Mouse (Mus musculus): ENCODE results near the gene Fsd1. TPM values are rescaled to one million over a fixed set of nuclear protein-coding genes. Genes with fewer than 3 reads are reported as not detected.

Gene Fsd1
- polyA plus RNA-seq, 1 experiment, result 0.36 TPM

DNA sequence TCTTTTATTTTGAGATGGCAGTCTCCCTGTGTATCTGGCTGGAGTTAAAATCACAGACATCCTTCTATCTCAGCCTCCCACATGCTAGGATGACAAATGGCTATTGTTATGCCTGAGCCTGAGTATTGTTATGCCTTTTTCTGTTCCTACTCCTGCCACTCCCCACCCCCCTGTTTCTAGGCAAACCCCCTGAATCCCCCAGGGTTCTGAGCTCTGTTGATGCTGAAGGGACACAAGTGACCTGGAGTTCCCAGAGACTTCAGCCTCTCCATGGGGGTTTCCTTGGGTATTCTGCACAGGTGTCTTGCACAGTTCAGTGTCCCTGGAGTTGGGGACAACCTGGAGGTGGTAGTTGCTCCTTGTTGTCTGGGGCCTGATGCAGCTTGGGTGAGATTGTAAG lies 34.3 kb upstream of the Fsd1 start:
- H3K27ac ChIP-seq (ENCODE audit: insufficient read depth, low read depth, low read length), result no peak overlapping the region
- peaks cover 4% of the 10 kb centered on the region; the same call in 1 of the 2 replicates for H3K4me1 ChIP-seq (ENCODE audit: control insufficient read depth, insufficient read depth, low read length)
- H3K27me3 ChIP-seq (replicated peaks; ENCODE audit: control insufficient read depth, insufficient read depth, low read length), result no peaks in the 10 kb centered on the region
- H3K4me3 ChIP-seq (ENCODE audit: insufficient read depth, low read depth, low read length), result no peak overlapping the region
- DNase-seq, result no peak
- no peak for TF ChIP-seq CTCF (conservative IDR thresholded peaks at IDR 0.05; ENCODE audit: insufficient read depth, insufficient read length, low read depth, low read length)
- no peak for TF ChIP-seq POLR2A (IDR thresholded peaks at IDR 0.05; ENCODE audit: low read depth, low read length)
- no peaks in the 10 kb centered on the region for H3K36me3 ChIP-seq (ENCODE audit: control insufficient read depth, insufficient read depth, low read length)

DNA sequence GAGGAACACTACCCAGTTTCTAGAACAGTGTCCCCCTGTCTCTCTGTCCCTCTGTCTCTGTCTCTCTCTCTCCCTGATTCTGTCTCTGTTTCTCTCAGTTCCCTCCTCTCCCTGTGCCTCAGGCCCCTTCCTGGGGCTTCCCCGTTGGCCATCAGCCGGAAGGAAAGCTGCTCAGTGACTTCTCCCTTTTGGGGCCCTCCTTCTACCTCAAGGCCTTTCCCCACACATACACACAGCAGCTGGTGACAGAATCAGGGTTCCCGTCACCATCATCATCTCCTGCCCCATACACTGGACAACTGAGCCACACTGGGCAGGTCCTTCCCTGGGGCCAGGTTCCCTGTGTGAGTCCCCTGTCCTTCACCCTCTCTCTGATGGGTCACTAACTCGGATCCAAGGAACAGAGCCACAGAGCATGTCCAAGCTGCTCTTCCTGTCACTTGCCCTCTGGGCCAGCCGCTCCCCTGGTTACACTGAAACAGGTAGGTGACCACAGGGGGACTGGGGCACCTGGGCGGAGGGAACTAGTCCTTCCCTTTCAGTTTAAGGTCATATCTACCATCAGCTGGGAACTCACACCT lies 33.8 kb upstream of the Fsd1 start, which contains the start of gene Ebi3:
Gene Ebi3, plus strand, starts transcription at position 194 of the 581 bp plus-strand sequence.
- 71% methylated on average over 6 of the region's 6 CpGs for WGBS
- H3K27ac ChIP-seq (ENCODE audit: insufficient read depth, low read depth, low read length), result no peak within 1 kb of the TSS

GRCm38 (mm10) chr17:55953751-55954150 lies 32.6 kb upstream of the Fsd1 start:
- no peaks in the 10 kb centered on the region for H3K36me3 ChIP-seq (ENCODE audit: control insufficient read depth, insufficient read depth, low read length)
- 80% methylated on average over 6 of the region's 6 CpGs for WGBS
- no peak for DNase-seq
- H3K4me3 ChIP-seq (ENCODE audit: insufficient read depth, low read depth, low read length), result no peak overlapping the region
- no peak overlapping the region for H3K27ac ChIP-seq (ENCODE audit: insufficient read depth, low read depth, low read length)
- TF ChIP-seq POLR2A (IDR thresholded peaks at IDR 0.05; ENCODE audit: low read depth, low read length) (no peak), CTCF (conservative IDR thresholded peaks at IDR 0.05; ENCODE audit: insufficient read depth, insufficient read length, low read depth, low read length) (no peak)
- peaks cover 7% of the 10 kb centered on the region; the same call in 1 of the 2 replicates for H3K4me1 ChIP-seq (ENCODE audit: control insufficient read depth, insufficient read depth, low read length)
- no peaks in the 10 kb centered on the region for H3K27me3 ChIP-seq (replicated peaks; ENCODE audit: control insufficient read depth, insufficient read depth, low read length)

More for the DNA sequence above, 33.8 kb upstream of the Fsd1 start, which contains the start of gene Ebi3:
- no peak for TF ChIP-seq POLR2A (IDR thresholded peaks at IDR 0.05; ENCODE audit: low read depth, low read length)
- TF ChIP-seq CTCF (conservative IDR thresholded peaks at IDR 0.05; ENCODE audit: insufficient read depth, insufficient read length, low read depth, low read length), result no peak
- no peak within 1 kb of the TSS for H3K4me3 ChIP-seq (ENCODE audit: insufficient read depth, low read depth, low read length)
- H3K36me3 ChIP-seq (ENCODE audit: control insufficient read depth, insufficient read depth, low read length), result no peaks in the 10 kb centered on the region
- no peaks in the 10 kb centered on the region for H3K27me3 ChIP-seq (replicated peaks; ENCODE audit: control insufficient read depth, insufficient read depth, low read length)
- no peak for DNase-seq
- H3K4me1 ChIP-seq (ENCODE audit: control insufficient read depth, insufficient read depth, low read length), result peaks cover 4% of the 10 kb centered on the region; the same call in 1 of the 2 replicates

DNA sequence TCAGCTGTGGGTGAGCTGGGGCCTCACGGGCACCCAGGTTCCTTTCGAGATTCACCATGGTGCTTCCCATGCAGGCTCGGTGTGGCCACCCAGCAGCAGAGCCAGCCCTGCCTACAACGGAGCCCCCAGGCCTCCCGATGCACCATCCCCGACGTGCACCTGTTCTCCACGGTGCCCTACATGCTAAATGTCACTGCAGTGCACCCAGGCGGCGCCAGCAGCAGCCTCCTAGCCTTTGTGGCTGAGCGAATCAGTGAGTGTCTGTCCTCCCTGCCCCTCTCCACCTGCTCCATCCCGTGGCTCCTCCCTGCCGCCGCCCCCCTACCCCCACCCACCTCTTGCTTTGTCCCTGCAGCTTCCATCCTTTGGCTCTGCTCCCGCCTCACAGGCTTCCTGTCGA lies 32.1 kb upstream of the Fsd1 start:
- no peaks in the 10 kb centered on the region for H3K27me3 ChIP-seq (replicated peaks; ENCODE audit: control insufficient read depth, insufficient read depth, low read length)
- peaks cover 7% of the 10 kb centered on the region; the same call in 1 of the 2 replicates for H3K4me1 ChIP-seq (ENCODE audit: control insufficient read depth, insufficient read depth, low read length)
- TF ChIP-seq POLR2A (IDR thresholded peaks at IDR 0.05; ENCODE audit: low read depth, low read length) (no peak), CTCF (conservative IDR thresholded peaks at IDR 0.05; ENCODE audit: insufficient read depth, insufficient read length, low read depth, low read length) (no peak)
- 45% methylated on average over 16 of the region's 16 CpGs for WGBS
- no peak overlapping the region for H3K4me3 ChIP-seq (ENCODE audit: insufficient read depth, low read depth, low read length)
- H3K36me3 ChIP-seq (ENCODE audit: control insufficient read depth, insufficient read depth, low read length), result no peaks in the 10 kb centered on the region
- DNase-seq, result no peak
- no peak overlapping the region for H3K27ac ChIP-seq (ENCODE audit: insufficient read depth, low read depth, low read length)

GRCm38 (mm10) chr17:55956129-55956528 lies 30.2 kb upstream of the Fsd1 start:
- Histone ChIP-seq H3K4me3 (ENCODE audit: insufficient read depth, low read depth, low read length) (peak overlapping the region; percentile 62), H3K27me3 (replicated peaks; ENCODE audit: control insufficient read depth, insufficient read depth, low read length) (no peaks in the 10 kb centered on the region)
- peak; percentile 88 for DNase-seq

DNA sequence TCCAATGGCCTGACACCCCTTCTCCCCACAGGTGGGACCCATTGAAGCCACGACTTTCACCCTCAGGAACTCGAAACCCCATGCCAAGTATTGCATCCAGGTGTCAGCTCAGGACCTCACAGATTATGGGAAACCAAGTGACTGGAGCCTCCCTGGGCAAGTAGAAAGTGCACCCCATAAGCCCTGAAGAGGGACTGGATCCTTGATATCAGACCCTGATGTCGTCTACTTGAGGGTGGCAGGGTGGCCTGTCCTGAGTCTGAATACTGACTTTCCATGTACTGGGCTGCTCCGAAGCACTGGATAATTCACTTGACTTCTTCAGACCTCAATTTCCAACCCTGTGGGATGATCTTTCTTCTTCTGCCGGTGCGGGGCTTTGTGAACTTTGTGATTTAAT lies 29.7 kb upstream of the Fsd1 start:
- peak overlapping the region; percentile 62 for H3K4me3 ChIP-seq (ENCODE audit: insufficient read depth, low read depth, low read length)
- peaks cover 10% of the 10 kb centered on the region; the same call in 1 of the 2 replicates for H3K4me1 ChIP-seq (ENCODE audit: control insufficient read depth, insufficient read depth, low read length)
- H3K27ac ChIP-seq (ENCODE audit: insufficient read depth, low read depth, low read length), result no peak overlapping the region
- no peak for TF ChIP-seq CTCF (conservative IDR thresholded peaks at IDR 0.05; ENCODE audit: insufficient read depth, insufficient read length, low read depth, low read length)
- TF ChIP-seq POLR2A (IDR thresholded peaks at IDR 0.05; ENCODE audit: low read depth, low read length), result no peak
- DNase-seq, result no peak
- no peaks in the 10 kb centered on the region for H3K27me3 ChIP-seq (replicated peaks; ENCODE audit: control insufficient read depth, insufficient read depth, low read length)
- H3K36me3 ChIP-seq (ENCODE audit: control insufficient read depth, insufficient read depth, low read length), result no peaks in the 10 kb centered on the region
- 42% methylated on average over 6 of the region's 6 CpGs for WGBS

More at GRCm38 (mm10) chr17:55956129-55956528, 30.2 kb upstream of the Fsd1 start:
- Histone ChIP-seq H3K36me3 (ENCODE audit: control insufficient read depth, insufficient read depth, low read length) (no peaks in the 10 kb centered on the region), H3K27ac (ENCODE audit: insufficient read depth, low read depth, low read length) (no peak overlapping the region), H3K4me1 (ENCODE audit: control insufficient read depth, insufficient read depth, low read length) (peaks cover 10% of the 10 kb centered on the region; the same call in 1 of the 2 replicates)
- WGBS, result 3% methylated on average over 26 of the region's 26 CpGs
- TF ChIP-seq CTCF (conservative IDR thresholded peaks at IDR 0.05; ENCODE audit: insufficient read depth, insufficient read length, low read depth, low read length) (no peak), POLR2A (IDR thresholded peaks at IDR 0.05; ENCODE audit: low read depth, low read length) (no peak)

GRCm38 (mm10) chr17:55957168-55957567 lies 29.1 kb upstream of the Fsd1 start:
- no peak overlapping the region for H3K27ac ChIP-seq (ENCODE audit: insufficient read depth, low read depth, low read length)
- DNase-seq, result peak; percentile 76
- no peaks in the 10 kb centered on the region for H3K36me3 ChIP-seq (ENCODE audit: control insufficient read depth, insufficient read depth, low read length)
- TF ChIP-seq CTCF (conservative IDR thresholded peaks at IDR 0.05; ENCODE audit: insufficient read depth, insufficient read length, low read depth, low read length), result peak; percentile 79
- no peak for TF ChIP-seq POLR2A (IDR thresholded peaks at IDR 0.05; ENCODE audit: low read depth, low read length)
- H3K4me3 ChIP-seq (ENCODE audit: insufficient read depth, low read depth, low read length), result no peak overlapping the region
- 15% methylated on average over 9 of the region's 9 CpGs for WGBS
- no peaks in the 10 kb centered on the region for H3K27me3 ChIP-seq (replicated peaks; ENCODE audit: control insufficient read depth, insufficient read depth, low read length)
- peaks cover 10% of the 10 kb centered on the region; the same call in 1 of the 2 replicates for H3K4me1 ChIP-seq (ENCODE audit: control insufficient read depth, insufficient read depth, low read length)
